Mouse (Mus musculus): Measurements from ENCODE around the gene Nme9.

Nme9 gene

DNA sequence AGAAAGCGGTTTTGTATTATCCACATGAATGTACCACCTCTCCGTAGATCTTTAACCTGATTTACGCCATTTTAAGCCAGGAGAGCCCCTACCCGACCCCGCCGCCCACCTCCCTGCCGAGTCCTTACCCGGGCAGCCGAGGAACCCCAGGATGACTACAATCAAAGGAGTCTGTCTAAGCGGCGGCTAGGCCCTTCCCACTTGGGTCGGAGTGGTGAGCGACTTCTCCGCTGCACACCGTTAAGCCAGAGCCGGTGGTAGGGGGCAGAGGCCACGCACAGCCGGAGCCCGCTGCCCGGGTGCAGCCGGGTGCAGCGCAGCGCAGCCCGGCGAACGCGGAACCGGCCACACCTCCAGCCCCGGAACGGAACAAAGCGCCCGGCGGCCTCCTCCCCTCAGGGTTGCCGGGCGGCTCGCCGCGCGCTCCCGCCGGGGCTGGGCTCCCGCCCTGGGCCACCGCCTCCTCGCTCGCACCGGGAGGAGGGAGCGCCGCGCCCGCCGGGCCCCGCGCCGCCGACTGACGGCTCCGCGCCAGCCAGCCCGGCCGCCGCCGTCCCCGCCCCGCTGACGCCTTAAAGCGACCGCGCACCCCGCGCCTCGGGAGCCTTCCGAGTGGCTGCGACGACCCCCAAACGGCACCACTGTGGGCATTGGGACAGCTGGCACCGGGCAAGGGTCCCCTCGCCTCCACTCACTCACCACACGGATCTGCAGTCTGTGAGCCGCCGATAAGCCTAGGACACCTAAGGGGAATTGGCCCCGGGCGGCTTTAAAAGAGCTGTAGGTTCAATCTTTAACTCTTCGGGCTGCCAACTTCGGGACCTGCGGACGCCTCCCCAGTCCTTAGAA lies 14.9 kb upstream of the Nme9 start:
- no peak for DNase-seq (ENCODE audit: low read depth, low spot score)

DNA sequence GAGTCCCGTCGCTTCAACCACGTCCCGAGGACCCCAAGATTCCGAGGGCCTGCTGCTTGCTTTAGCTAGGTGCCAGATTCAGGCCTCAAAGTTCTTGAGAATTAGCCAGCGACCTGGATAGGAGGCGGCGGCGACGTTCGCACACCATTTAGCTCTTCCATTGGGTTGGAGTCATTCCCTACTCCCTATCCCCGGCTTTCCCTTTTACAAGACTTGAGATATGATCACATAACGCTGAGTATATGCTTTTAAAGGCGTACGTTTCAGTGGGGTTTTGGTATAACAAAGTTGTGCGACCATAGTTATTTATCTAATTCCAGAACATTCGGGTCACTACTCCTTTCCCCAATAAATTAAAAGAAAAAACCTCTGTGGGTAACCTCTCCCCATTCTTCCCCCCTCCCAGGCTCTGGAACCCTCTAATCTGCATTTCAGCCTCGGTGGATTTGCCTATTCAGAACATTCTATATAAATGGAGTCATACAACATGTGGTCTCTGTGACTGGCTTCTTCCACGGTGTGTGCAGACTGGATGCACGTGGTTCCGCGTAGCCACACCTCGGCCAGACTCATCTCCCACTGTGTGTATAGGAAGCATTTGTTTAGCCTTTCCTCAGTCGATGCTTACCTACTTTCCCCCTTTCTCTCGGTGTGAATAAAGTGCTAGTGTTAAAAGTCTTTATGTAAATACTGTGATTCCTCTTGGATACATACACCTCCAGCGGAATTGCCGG lies 14.1 kb upstream of the Nme9 start, which contains the start of gene Mras:
Gene Mras (minus strand): TSS at position 351 of the 734 bp plus-strand sequence.
- DNase-seq (ENCODE audit: low read depth, low spot score) = no peak

DNA sequence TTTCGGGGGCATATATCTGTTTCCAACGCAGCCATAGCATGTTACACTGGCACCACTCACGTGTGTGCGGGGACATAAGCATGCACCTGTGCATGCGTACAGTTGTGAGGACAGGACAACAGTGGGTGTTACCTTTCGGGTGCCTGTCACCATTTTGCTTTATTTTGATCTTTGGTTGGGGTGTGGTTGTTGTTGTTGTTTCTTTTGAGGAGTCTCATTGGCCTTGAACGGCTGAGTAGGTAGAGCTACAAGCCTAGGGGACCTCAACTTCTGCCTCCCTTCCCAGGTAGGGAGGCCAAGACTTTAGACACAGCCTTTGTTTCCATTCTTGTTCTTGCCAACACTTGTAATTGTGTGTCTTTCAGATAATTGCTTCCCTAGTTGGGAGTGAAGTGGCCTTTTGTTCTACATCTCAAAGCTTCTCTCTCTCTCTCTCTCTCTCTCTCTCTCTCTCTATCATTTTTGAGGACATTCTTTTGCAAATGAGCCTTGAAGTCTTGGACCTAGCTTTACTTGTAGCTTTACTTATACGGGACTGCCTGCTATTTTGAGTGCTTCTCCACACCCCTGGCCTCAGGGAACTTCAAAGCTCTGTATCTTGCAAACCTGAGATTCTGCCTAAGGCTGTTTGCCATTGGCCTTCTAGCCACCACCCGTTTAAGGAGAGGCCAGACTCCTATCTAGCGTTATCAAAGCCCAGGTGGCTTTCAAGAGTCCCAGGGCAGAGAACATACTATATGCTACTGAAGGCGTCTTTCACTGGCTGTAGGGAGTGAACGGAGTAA lies 13.3 kb upstream of the Nme9 start:
- DNase-seq (ENCODE audit: low read depth, low spot score) = no peak

DNA sequence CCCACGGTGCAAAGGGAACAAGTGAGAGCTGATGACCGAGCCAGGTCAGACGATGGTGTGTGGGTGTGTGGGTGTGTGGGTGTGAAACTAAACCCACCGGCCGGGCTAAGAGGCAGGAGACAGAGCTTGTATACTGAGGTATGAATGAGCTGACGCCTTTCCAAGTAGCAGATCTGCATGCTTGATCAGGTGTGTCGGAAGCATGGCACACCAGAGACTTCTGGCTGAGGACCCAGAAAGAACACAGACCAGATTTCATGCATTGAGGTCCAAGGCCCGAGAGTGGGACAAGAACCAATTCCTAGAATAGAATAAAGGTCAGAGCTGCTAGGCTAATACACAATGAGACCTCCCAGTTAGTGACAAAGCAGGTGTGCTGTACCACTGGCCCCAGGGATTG lies 12.2 kb upstream of the Nme9 start:
- no peak for DNase-seq (ENCODE audit: low read depth, low spot score)

DNA sequence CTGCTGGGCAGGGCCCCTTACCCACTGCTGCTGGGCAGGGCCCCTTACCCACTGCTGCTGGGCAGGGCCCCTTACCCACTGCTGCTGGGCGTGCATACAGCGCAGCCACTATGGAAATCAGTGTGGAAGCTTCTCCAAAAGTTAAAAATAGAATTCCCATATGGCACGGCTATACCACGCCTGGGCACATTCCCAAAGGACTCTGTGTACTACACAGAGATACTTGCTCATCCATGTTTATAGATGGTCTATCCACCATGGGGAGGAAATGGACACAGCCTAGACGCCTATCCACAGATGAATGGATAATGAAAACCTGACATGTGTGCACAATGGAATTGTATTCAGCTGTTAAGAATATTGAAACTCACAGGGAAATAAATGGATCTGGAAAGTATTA lies 10.3 kb upstream of the Nme9 start:
- DNase-seq (ENCODE audit: low read depth, low spot score) = no peak

DNA sequence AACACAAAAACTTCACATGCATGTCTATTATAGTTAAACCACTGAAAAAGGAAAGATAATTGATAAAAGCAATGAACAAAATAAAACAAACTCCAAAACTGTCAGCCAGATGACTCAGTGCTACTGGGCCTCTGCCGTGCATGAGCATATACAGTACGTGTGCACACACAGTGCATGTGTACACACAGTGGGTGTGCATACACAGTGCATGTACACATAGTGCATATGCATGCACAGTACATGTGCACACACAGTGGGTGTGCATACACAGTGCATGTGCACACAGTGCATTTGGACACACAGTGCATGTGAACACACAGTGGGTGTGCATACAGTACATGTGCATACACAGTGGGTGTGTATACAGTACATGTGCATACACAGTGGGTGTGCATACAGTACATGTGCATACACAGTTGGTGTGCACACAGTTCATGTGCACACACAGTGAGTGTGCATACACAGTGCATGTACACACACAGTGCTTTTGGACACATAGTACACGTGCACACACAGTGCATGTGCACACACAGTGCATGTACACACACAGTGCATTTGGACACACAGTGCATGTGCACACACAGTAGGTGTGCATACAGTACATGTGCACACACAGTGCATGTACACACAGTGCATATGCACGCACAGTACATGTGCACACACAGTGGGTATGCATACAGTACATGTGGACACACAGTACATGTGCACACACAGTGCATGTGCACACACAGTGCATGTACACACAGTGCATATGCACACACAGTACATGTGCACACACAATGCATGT lies 9.4 kb upstream of the Nme9 start:
- no peak for DNase-seq (ENCODE audit: low read depth, low spot score)

DNA sequence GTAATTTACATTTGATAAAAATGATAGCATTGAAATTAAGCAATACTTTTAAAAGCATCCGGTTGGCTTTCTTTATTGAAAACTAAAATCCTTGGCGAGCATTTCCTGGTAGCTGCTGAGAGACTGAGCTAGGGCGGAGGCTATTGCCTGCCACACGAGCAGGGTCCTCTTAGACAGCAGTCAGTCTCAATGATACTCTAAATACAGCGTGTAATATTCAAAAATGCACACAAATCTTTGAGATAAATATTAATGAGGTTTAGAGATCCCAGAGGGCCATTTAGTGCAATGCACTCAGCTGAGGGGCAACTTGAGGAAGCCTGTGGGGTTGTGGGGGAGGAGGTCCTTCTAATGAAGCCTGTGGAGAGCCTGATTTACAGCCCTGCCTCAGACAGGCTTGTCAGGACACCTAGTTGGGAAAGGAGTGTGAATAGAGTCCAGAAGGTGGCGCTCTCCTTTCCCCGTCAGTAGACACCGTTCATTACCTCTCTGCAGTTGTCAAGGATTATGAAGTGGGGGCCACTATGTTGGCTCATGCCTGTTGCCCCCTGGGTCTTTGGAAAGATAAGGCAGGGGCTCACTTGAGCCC lies 6.6 kb upstream of the Nme9 start:
- DNase-seq (ENCODE audit: low read depth, low spot score) = peak; percentile 39

DNA sequence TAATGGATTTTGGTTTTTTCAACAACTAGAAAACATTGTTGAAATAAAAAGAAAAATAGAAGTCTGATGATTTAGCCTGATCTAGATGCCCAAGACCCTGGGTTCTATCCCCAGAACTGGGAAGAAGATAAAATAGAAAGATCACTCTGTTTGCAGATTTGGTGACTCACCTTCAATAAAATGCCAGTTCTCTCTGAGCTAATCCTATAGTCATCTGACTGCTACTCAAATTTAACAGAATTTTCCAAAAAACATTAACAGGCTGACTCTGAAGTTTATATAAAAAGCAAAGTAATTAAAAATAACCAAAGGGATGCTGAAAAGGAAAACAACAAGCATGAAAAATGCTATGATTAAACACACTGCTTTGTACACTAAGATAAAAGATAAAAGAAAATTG lies 5.0 kb upstream of the Nme9 start:
- no peak for DNase-seq (ENCODE audit: low read depth, low spot score)

DNA sequence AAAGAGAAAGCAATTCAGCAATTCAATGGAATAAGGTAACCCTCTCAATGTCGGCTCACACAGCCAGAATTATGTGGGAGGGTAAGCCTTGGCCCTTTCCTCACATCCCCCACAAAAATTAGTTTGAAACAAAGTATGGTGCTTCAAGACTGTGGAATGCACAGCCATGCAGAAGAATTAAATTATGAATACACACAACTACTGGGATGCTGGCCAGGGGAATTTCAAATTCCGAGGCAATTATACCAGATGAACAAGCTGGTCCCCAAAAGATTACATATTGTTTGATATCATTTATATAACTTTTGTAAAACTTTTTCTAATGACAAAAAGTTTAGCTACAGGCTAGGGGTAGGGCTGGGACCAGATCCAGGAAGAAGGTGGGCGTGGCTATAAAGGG lies 4.0 kb upstream of the Nme9 start:
- DNase-seq (ENCODE audit: low read depth, low spot score) = no peak

DNA sequence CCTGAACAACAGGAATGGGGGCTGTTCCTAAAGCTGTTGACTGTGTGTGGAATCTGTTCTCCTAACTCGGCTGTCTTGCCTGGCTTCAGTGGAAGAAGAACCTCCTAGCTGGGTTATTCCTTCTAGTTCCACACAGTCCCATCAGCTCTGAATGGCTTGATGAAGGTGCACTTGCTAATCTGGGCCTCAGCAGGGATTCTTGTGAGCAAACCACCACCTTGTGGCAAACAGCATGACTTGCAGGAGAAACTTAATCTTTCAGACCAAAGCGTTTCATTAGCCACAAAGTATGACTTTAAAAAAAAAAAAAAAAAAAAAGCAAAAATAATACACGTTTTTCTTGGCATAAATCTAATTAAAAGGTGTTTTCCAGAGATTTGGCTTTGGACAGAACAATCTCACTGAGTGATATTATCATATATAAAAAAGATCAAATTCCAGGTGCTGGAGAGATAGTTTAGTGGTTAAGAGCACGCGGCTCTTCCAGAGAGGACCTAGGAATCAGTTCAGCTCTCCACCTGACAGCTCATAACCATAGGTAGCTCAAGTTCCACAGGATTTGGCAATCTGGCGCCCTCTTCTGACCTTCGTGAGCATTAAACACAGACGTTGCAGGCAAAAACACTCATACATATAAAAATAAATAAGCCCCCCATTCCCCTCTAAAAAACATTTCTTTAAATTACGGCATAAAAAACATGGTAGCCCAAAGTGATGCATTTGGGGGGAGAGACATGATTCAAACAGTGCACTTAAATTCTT lies 1.2 kb upstream of the Nme9 start:
- DNase-seq (ENCODE audit: low read depth, low spot score) = no peak

DNA sequence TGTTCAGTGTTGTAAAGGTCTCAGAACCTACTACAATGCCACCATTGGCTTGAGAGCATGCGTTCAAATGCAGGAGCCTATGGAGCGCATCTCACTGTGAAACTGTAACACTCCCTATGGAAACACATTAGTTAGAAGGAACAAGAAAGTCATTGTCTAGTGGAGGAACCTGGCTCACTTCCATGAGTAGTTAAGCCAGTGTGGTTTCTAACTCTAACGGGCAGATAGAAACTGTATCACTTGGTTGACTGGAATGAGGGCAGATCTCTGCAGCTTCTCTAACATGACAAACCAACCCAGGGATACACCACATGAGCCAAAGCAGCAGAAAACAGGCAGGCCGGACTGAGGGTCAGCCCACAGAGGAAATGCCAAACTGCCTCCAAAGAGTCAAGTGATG lies 2.9 kb downstream of the Nme9 start:
- DNase-seq (ENCODE audit: low read depth, low spot score) = no peak

DNA sequence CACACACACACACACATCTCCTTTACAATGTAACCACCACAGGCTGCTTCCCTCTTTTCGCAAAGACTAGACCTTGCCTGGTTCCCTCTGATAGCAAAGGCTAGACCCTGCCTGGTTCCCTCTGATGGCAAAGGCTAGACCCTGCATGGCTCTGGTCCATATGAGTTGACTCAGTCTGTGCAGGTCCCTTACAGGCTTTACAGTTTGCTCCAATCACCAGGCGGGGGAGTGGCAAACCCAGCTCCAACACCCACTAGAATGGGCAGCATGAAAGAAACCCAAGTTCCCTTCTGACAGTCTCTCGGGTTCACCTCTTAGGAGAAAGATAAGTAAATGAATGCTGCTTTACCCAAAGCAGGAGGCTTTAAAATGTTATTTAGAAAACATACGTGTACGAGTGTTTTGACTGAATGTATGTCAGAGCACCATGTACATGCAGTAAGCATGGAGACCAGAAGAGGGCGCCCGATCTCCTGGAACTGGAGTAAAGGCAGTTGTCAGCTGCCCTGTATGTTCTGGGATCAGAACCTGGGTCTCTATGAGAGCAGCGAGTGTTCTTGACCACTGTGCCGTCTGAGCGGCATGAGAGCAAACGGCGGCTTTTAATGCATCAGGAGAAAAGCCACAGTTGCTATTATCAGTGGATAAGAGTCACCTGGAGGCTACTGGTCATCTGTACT lies 7.4 kb downstream of the Nme9 start:
- DNase-seq (ENCODE audit: low read depth, low spot score) = peak; percentile 63

DNA sequence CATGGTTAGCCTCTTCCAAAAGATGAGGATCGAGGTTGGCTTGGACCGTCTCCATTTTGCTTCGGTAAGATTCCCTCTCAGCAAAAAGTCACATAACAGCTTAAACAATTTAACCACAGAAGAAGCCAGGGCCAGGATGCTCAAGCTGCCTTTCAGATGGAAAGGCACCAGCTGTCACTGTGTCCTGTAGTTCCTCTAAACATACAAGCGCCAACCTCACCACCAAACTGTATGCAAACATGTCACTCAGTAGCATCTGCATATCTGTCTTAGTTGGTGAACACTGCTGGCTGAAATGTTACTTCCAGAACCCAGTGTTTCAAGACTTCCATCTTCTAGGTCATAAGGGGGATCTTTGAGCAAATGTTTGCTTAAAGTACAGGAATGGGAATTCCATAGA lies 8.5 kb downstream of the Nme9 start:
- DNase-seq (ENCODE audit: low read depth, low spot score) = no peak

DNA sequence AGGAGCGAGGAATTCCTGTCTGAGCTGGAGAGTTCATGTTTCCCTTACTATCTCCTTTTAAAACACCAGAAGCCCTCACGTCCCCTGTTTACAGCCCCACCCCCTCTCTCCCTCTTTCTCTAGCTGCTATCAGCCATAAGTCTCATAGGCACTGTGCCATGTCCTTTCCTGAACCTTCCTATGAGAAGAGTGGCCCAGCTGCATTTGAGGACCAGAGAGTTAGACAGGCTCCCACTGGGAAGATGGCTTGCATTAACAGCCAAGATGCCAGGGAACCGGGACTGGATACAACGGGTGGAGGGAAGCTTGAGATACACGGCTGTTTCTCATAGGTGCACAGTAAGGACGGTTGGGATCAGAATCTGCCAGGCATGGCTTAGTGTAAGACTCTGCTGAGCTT lies 13.6 kb downstream of the Nme9 start:
- DNase-seq (ENCODE audit: low read depth, low spot score) = no peak

DNA sequence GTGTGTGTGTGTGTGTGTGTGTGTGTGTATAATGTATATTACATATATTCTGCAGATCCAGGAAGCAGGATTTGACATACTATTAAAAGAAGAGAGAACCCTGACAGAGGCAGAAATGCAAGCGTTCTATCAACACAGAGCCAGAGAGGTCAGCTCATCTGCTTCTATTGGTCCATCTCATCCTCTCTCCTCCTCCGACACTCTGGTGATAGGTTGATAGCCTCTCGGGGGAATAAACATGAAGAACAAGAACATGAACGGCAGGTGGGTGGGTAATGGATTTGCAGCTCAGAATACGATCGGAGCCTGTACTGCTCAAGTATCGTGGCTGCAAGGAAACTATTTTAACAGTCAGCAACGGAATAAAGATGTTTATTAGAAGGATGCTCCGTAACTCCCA lies 17.3 kb downstream of the Nme9 start:
- DNase-seq (ENCODE audit: low read depth, low spot score) = no peak

DNA sequence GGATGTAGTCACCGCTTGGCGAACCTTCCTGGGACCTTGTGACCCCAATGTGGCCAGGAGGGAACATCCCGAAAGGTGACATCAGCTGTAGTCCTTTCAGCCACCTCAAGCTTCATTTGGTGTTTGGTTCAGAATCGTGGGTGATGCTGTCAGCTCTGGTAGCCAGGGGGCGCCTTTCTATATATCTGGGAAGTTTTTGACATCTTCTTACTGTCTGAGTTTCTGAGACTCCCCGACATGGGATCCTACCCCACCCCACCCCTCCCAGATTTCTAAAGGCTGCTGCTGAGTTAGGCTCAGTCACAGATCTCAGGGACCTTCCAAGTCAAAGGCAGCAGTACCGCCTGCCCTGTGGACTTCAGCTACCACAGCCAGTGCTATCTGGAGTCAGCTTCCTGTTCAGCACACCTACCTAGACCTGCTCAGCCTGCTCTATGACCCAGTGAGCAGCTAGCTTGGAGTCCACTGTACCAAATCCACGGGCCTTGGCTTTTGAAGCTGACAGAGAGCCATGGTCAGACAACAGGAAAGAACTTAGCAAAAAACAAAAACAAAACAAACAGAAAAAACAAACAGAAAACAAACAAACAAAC lies 18.5 kb downstream of the Nme9 start:
- no peak for DNase-seq (ENCODE audit: low read depth, low spot score)

DNA sequence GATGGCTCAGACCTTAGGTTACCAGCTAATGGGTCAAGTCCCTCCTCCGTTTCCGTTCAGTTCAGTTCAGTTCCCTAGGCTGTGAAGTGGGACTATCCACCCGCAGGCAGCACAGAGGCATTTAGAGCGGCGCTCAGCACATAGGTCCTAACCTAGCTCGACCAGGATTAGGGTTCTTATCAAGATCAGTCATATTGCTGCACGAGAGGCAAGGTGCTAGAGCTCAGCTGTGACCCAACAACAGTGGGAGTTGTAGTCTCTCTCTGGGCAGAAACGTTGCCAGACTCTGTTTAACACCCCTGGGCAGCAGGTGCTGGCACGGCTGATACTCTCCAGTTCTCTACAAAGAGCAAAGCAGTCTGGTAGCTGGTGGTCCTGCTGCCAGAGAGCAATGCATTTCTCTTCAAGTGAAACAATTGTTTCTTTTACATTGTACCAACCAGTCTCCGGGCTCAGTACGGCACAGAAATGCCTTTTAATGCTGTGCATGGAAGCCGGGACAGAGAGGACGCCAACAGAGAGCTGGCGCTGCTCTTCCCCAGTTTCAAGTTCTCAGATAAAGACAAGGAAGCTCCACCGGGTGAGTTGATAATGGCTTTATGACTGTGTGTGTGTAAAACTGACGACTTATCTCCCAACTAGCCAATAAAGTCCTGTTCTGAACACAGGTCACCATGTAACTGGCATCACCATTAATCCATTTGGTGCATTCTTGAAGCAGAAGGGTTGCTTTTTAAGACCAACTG lies 19.2 kb downstream of the Nme9 start:
- DNase-seq (ENCODE audit: low read depth, low spot score) = no peak

DNA sequence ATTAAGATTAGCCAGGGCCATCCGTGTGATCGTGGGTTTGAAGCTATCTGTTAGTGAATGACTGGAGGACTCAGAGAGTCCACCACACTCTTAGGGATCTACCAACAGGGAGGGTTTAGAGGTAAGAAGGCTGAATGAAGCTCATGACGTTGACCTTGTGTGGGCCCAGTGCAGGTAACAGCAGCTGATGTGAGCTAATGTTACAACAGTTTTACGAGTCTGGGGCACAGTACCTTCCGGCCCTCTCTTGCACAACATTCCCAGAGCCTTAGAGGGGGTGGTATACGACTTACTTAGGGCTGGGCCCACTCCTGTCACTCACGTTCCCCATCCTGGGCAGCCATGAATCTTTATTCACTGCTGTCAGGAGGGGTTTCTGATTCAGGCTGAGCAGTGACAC lies 20.1 kb downstream of the Nme9 start:
- no peak for DNase-seq (ENCODE audit: low read depth, low spot score)

All from forelimb bud, embryonic 11.5 days (tissue).